Mouse (Mus musculus) intestine, postnatal 0 days (tissue): Measurements from ENCODE around the gene Stra6l. TPM values are rescaled to one million over a fixed set of nuclear protein-coding genes. Genes with fewer than 3 reads are reported as not detected.

Experiments
- ATAC-seq: fragments of 200-750 bp; cut with Nextera tagmentation; 2 replicates; pipeline ENCODE4 v1.8.0; 2017; ENCODE audit warnings: mild to moderate bottlenecking, moderate TSS enrichment, moderate library complexity
- H3K27ac ChIP-seq: fragments of 300-500 bp; sonication (generic); 2 replicates; pipeline ENCODE4 v1.5.1; 2014; ENCODE audit warnings: mild to moderate bottlenecking, low read depth, low read length, moderate library complexity
- H3K27me3 ChIP-seq: fragments of 300-500 bp; sonication (generic); replicated peaks from 2 replicates; pipeline ENCODE4 v1.6.1; 2014; ENCODE audit warnings: low read length, mixed read lengths; ENCODE audit not compliant: control insufficient read depth, insufficient read depth
- H3K36me3 ChIP-seq: fragments of 300-500 bp; sonication (generic); 2 replicates; pipeline ENCODE4 v1.6.1; 2014; ENCODE audit warnings: mild to moderate bottlenecking, moderate library complexity; ENCODE audit not compliant: control insufficient read depth, insufficient read depth
- H3K4me1 ChIP-seq: fragments of 300-500 bp; sonication (generic); replicated peaks from 2 replicates; pipeline ENCODE4 v1.6.1; 2014; ENCODE audit warnings: antibody characterized with exemption, low read length, mixed read lengths; ENCODE audit not compliant: control insufficient read depth, insufficient read depth
- H3K4me2 ChIP-seq: fragments of 300-500 bp; sonication (generic); replicated peaks from 2 replicates; pipeline ENCODE4 v1.6.1; 2014; ENCODE audit warnings: low read depth, mild to moderate bottlenecking, moderate library complexity
- H3K4me3 ChIP-seq: fragments of 300-500 bp; sonication (generic); 2 replicates; pipeline ENCODE4 v1.5.1; 2014; ENCODE audit warnings: low read depth, low read length
- H3K9ac ChIP-seq: fragments of 300-500 bp; sonication (generic); 2 replicates; pipeline ENCODE4 v1.6.1; 2014; ENCODE audit warnings: mild to moderate bottlenecking, low read depth, low read length
- H3K9me3 ChIP-seq: fragments of 300-500 bp; sonication (generic); 2 replicates; pipeline ENCODE4 v1.6.1; 2016; ENCODE audit warnings: mixed run types; ENCODE audit not compliant: control insufficient read depth
- CTCF ChIP-seq: sonication (generic); IDR thresholded peaks from 2 replicates; pipeline ENCODE4 v1.5.1; 2016; ENCODE audit warnings: low read depth, mild to moderate bottlenecking, control low read depth, antibody characterized with exemption, moderate library complexity
- WGBS: fragments of 180-500 bp; shearing (Covaris S2); extraction: QIAGEN DNeasy Blood & Tissue Kit; methylation state at CpG from one replicate; pipeline ENCODE4 v1.1.7; 2014; 5-methylcytosine and 5-hydroxymethylcytosine counted together
- polyA plus RNA-seq: library from polyadenylated mRNA; unstranded; fragments of >200 nt; fragmentation: Nextera tagmentation; extraction: Ambion mirVana; gene quantifications from 2 replicates; pipeline ENCODE4 v1.2.1, GENCODE M21; 2015

The Stra6l gene
- polyA plus RNA-seq, 1 experiment from 2014 or later = 47.9 TPM

DNA sequence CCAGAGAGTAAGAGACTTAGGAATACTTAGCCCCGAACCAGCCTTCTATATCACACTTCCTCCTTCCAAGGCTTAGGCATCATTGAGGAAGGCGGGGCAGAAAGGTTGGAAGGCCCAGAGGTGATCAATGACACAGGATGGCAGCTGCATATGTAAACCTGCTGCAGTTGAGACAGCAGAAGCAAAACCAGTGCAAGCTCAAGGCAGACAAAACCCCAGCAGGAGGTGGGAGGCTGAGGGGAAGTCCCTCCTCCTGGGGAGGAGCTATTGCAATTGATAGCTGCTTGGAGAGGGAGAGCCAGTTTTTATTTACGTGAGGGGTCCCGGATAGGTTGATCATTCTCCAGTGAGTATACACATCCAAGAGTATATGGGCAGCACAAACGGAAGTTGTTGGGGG is 15.0 kb upstream of the Stra6l start:
- H3K4me3 ChIP-seq = no peak overlapping the region
- H3K27me3 ChIP-seq = peaks cover 13% of the 10 kb centered on the region
- TF ChIP-seq CTCF = no peak
- no peak for ATAC-seq
- WGBS = 32% methylated on average over 5 of the region's 5 CpGs
- no peaks in the 10 kb centered on the region for H3K36me3 ChIP-seq
- no peak overlapping the region for H3K4me2 ChIP-seq
- H3K27ac ChIP-seq = no peak overlapping the region
- H3K9ac ChIP-seq = no peak overlapping the region
- no peaks in the 10 kb centered on the region for H3K9me3 ChIP-seq
- H3K4me1 ChIP-seq = no peaks in the 10 kb centered on the region

DNA sequence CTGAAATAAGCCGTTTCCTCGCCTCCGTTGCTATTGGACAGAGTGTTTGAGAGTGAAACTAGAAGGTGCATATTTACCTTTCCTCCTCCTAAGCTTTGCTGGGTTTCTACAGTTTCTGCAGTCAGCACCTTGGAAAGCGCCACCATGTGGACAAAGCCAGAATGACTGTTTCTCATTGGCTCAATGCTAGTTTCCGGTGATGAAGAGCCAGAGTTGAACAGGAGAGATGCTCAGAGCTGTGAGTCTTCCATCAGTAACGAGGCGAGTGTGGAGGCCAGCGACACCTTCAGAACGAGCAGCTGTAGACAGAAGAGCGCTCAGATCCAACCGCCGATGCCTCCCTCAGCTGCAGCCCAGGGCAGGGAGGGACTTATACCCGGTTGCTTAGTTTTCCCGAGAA is 4.1 kb upstream of the Stra6l start:
- Histone ChIP-seq H3K36me3 (no peaks in the 10 kb centered on the region), H3K9me3 (no peaks in the 10 kb centered on the region), H3K9ac (no peak overlapping the region), H3K27ac (no peak overlapping the region), H3K4me2 (no peak overlapping the region), H3K27me3 (no peaks in the 10 kb centered on the region), H3K4me3 (no peak overlapping the region), H3K4me1 (no peaks in the 10 kb centered on the region; the same call in none of the 2 replicates)
- 52% methylated on average over 14 of the region's 14 CpGs for WGBS
- peak; percentile 88 for TF ChIP-seq CTCF
- no peak for ATAC-seq

DNA sequence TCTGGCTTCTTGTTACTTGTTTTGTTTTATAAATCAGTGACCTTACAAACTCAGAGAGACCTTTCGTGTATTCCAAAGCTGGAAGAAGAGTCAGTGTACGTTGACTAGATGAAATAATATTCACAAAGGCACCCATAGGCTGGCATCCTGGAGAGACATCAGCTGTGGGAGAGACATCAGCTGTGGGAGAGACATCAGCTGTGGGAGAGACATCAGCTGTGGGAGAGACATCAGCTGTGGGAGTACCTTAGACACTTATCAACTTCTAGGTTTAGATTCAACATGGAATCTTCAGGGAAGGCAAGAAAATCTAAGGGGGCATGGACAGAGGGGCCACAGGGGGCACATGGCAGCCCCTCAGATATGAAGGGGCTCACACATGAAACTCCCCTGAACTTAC is 2.2 kb upstream of the Stra6l start:
- Histone ChIP-seq H3K27me3 (no peaks in the 10 kb centered on the region), H3K9ac (no peak overlapping the region), H3K4me2 (no peak overlapping the region), H3K4me1 (no peaks in the 10 kb centered on the region; the same call in none of the 2 replicates), H3K27ac (no peak overlapping the region), H3K4me3 (no peak overlapping the region), H3K9me3 (no peaks in the 10 kb centered on the region), H3K36me3 (no peaks in the 10 kb centered on the region)
- no peak for ATAC-seq
- 91% methylated on average over 2 of the region's 2 CpGs for WGBS
- TF ChIP-seq CTCF = no peak

DNA sequence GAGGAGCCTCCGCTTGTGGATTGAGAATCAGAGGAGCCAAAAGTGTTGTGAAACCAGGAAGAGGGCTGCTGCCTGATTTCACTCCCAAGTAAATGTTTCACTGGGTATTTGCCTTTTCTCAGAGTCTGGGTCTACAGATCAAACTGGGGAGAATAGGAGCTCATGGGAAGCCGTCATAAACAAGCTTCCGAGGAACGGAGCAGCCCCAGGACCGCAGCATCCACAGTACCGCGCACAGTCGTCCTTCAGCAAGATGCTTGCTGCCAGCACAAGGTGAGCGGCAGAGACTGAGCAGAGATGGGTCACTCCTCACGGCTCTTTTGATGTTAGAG is 327 bp downstream of the Stra6l start:
- peak overlapping the region; percentile 47 for H3K4me3 ChIP-seq

DNA sequence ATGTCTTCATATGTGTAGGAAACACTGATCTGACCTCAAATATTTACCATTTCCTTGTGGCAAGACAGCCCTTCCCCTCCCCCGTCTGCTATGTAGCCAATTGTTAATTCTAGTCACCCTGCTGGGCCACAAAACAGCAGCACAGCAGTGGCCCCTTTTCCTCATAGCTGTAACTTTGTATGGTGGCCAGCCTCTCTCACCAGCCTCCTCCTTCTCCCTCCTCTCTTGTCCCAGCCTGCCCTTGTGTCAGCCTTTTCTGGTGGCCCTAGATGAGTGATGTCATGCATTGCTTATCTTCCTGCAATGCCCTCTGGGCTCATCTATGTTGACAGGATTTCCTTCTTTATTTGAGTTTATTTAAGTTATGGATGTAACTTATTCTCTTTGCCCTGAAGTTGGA is 955 bp downstream of the Stra6l start:
- WGBS = 28% methylated on average over 1 of the region's 1 CpGs
- Histone ChIP-seq H3K4me1 (no peaks in the 10 kb centered on the region; the same call in none of the 2 replicates), H3K9me3 (no peaks in the 10 kb centered on the region), H3K9ac (peak overlapping the region; percentile 23; the same call in 1 of the 2 replicates), H3K4me2 (peak overlapping the region; percentile 60), H3K36me3 (no peaks in the 10 kb centered on the region), H3K27me3 (no peaks in the 10 kb centered on the region), H3K27ac (peak overlapping the region; percentile 90), H3K4me3 (peak overlapping the region; percentile 47)
- ATAC-seq = peak; percentile 25; the same call in 1 of the 2 replicates
- TF ChIP-seq CTCF = no peak

More for the DNA sequence above, 327 bp downstream of the Stra6l start:
- peak overlapping the region; percentile 60 for H3K4me2 ChIP-seq
- no peaks in the 10 kb centered on the region for H3K36me3 ChIP-seq
- 18% methylated on average over 10 of the region's 10 CpGs for WGBS
- TF ChIP-seq CTCF = no peak
- H3K9ac ChIP-seq = peak overlapping the region; percentile 23
- peak overlapping the region; percentile 90 for H3K27ac ChIP-seq
- H3K4me1 ChIP-seq = no peaks in the 10 kb centered on the region; the same call in none of the 2 replicates
- H3K27me3 ChIP-seq = no peaks in the 10 kb centered on the region
- H3K9me3 ChIP-seq = no peaks in the 10 kb centered on the region
- ATAC-seq = peak; percentile 51

DNA sequence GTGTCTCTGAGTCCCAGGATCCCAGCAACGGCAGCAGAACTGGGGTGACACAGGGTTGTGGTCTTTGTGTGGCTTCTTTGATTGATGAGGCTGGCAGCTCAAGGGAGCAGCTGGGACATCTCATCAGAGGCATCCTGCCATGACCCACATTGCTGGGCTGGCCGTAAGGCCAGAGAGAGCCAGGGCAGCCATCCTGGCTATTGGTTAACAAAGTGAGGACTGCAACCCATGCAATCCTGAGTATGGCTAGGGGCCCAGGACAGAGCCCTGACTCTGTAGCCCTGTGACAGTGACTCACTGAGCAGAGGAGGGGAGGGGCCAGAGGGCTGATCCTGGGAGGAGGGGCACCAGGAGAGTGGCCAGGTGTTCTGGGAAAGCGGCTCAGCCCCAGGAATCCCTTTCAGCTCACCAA is 3.2 kb downstream of the Stra6l start:
- Histone ChIP-seq H3K9ac (no peak overlapping the region), H3K4me1 (peaks cover 6% of the 10 kb centered on the region; the same call in 1 of the 2 replicates), H3K27ac (peak overlapping the region; percentile 75), H3K36me3 (0 out of 2 replicates have a peak, but pooled peaks cover 7% of the 10 kb centered on the region), H3K4me3 (no peak overlapping the region), H3K27me3 (no peaks in the 10 kb centered on the region), H3K9me3 (no peaks in the 10 kb centered on the region), H3K4me2 (peak overlapping the region; percentile 30; the same call in 1 of the 2 replicates)
- peak; percentile 87 for ATAC-seq
- 16% methylated on average over 3 of the region's 3 CpGs for WGBS
- no peak for TF ChIP-seq CTCF
